Mouse (Mus musculus) layer of hippocampus, postnatal 25 days (tissue): ENCODE measurements around the gene Brd2. TPM values are rescaled to one million over a fixed set of nuclear protein-coding genes. Genes with fewer than 3 reads are reported as not detected.
"Not testable (repeated sequence)": the region's sequence is repeated elsewhere in the genome, so short reads cannot be mapped to it uniquely, and the experiment has no call there.

Source experiments
- DNase-seq, 2 experiments: peaks; one replicate each; pipeline ENCODE4 v3.0.0; 2022; ENCODE audit warnings: mixed read lengths in 2 of 2, low spot score in 1 of 2; ENCODE audit errors: extremely low spot score in 1 of 2
- total RNA-seq, 2 experiments: library from RNA; stranded (reverse); gene quantifications; 2 replicates each; pipeline ENCODE4 v1.2.3; 2021

Gene Brd2
- 100 to 1,000 TPM; 196 to 216 TPM for total RNA-seq

DNA sequence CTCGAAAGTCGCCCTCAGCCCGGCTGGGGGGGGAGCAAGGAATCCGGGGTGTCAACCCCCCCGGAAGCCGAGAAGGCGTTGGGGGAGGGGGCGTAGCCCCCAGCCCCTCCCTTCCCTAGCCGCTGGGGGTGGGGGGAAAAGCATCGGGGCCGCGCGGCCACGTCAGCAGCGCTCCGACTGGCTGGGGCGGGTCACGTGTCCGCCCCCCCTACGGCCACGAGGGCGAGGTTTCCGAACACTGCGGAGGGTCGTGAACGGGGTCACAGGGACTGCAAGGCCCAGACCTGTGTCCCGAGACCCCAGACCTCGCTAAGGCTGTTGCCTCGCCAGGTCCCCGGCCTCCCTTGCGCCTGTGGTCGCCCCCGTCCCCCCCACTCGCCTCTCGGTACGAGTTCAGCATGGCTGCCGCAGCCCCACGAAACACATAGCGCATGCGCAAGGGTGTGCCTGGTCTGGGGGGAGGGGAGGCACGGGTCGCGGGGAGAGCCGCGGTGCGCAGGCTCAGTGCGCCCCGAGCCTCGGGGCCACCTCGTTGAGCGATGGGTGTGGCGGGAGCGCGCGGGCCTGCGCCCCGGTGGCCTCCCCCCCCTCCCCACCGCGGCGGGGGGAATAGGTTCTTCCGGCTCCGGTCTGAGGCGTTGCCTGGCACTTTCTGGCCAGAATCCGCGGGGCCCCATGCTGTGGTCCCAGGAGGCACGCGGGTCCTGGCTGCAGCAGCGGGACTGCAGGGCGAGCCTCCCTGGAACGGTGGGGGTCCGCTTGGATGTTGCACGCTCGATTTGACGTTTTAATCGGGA lies at the start of gene Brd2:
Gene Brd2, minus strand, starts transcription at position 447 of the 797 bp plus-strand sequence.
- DNase-seq: peak; percentile 94 to 98

DNA sequence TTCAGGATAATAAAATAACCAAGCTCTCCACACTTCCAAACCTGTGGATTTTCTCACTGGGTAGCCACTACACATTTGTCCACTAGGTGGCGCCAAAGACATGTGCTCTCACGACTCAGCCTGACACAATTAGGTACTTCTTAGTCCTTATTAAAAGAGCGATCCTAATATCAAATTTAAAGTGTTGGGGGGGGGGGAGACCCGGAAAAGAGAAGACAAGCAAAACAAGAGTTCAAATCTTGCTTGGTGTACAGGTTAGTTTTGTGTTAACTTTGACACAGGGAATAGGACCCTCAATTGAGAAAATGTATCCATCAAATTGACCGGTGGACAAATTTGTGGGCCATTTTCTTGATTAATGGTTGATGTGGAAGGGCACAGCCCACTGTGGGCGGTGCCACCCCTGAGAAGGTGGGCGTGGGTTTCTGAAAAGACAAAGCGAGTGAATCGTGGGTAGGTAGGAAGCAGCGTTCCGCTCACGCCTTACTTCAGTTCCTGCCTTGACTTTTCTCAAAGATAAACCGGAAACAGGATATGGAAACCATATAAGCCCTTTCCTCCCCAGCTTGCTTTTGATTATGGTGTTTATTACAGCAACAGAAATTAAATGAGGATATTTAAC lies 48.6 kb upstream of the Brd2 start:
- peak; percentile 69 to 96 for DNase-seq

DNA sequence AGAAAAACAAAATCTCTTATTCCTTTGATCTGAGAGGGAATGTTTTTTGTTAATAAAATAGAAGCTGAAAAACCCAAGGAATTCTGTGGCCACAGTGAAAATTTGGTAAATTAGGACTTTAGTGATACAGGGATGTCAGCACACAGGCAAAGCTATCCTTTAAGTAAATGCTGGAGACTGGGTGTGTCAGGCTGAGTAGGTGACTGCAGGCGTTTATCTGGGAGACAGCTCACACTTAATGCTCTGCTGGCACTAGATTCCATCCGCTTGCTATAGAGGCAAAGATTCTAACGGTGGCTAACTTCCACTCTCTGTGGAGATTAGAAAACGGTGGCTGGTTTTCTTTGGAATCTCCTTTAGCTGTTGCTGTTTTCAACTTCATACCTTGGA lies 48.0 kb upstream of the Brd2 start:
- DNase-seq: no peak

DNA sequence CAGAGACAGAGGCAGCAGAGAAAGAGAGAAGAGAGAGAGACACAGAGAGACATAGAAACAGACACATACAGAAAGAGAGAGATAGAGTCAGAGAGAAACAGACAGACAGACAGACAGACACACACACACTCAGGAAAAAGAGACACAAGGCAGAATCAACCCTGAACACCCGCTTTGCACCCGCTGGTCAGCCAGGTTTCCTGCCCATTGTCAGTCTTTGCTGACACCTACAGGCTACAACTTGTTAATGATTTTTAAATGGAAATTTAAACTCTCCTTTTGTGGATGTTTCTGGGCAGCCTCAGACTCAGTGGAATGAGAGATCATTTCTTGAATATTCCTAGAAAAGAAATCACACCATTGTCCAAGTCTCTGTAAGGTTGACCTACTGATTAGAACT lies 46.8 kb upstream of the Brd2 start:
- DNase-seq: no peak

DNA sequence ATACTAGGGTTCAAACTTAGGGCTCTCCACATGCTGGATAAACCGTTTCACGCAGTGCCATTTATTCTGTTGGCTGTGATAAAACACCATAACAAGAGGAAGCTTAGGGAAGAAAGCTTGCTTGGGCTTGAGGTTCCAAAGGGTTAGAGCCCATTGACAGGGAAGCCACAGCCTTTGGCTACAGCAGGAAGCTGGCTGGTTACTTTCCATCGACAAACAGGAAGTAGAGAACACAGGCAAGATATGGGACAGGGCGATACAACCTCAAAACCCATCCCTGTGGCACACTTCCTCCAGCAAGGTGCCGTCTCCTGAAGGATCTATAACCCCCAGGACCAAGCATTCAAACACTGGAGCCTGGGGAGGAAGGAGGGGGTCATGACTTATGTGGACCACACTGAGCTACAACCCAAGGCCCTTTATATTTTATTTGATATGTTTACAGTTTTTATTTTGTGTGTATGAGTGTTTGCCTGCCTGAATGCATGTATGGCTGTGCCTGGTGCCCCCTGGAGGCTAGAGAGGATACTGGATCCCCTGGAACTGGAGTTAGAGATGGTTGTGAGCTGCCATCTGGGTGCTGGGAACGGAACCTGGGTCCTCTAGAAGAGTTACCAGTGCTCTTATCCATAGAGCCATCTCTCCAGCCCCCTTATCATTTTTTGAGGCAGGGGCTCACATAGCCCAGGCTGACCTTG lies 42.7 kb upstream of the Brd2 start:
- DNase-seq: no peak

DNA sequence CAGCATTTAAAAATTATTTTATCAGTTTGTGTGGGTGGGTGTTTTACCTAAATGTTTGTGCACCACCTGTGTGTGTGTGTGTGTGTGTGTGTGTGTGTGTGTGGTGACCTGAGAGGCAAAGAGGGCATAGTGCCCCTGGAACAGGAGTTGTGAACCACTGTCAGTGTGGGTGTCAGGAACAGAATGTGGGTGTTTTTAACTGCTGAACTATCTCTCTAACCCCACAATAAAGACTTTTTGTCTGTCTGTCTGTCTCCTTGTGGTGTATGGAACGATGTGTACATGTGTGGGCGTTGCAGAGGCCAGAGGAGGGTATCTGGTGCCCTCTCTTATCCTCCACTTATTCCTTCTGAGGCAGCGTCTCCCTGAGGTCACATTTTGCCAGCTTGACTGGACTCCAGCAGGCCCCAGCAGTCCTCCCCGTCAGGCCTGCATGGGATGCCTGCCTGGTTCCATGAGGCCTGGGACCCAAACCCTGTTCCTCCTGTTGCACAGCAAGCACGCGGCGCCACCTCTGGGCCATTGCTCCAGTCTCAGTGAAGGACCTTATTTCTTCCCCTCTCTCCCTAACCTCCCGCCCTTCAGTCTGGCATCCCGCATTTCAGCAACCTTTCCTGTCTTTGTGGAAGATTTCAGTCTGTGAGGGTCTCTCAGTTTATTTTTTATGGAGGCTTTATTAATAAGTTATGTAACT lies 41.9 kb upstream of the Brd2 start:
- peak in 1 of 2 experiments; percentile 29 for DNase-seq

DNA sequence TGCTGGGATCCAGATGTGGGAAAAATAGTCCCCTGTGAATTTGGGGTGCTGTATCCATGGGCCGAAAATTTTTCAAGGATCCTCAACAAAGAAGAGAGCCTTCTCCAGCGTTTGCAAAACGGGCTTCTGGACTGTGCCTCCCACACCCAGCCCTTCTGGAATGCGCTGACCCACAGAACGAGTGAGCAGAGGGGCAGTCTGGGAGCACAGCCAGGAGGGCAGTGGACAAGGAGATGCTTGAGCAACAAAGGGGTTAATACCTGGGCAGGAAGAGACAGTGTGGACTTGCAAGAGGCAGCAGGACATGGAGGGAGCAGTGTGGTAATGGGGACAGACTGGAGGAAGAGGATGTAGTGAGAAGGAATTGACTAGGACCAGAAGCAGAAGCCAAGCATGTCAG lies 33.1 kb upstream of the Brd2 start:
- no peak for DNase-seq

DNA sequence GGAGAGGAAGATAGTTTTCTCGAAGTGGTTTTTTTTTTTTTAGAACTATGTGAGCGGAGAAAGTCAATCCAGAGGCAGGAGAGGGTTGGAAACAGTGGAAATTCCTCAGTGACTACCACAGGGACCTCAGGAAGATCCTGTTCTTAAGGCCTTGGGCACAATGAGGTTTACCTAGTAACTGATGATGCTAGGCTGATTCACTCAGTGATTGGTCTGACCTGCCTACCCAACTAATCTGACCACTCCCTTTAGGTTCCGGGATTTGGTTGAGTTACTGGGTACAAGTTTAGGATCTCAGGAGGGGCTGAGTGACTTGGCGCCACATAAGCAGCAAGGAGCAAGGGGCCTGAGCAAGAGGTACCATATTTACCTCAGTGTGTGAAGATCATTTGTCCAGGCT lies 30.5 kb upstream of the Brd2 start, which contains the start of gene H2-DMb1:
Gene H2-DMb1, plus strand, starts transcription at position 150 of the 400 bp plus-strand sequence.
- DNase-seq: no peak

DNA sequence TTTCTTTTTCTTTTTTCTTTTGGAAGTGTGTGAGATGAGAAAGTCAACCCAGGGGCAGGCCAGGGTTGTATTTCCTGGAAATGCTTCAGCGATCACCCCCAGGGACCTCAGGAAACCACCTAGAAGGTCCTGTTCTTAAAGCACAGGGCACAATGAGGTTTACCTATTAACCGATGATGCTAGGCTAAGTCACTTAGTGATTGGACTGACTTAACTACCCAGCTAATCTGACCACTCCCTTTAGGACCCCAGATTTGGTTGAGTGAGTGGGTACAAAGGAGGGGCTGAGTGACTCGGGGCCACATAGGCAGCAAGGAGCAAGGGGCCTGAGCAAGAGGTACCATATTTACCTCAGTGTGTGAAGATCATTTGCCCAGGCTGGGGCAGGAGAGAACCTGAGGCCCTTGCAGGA lies 22.5 kb upstream of the Brd2 start:
- no peak for DNase-seq

DNA sequence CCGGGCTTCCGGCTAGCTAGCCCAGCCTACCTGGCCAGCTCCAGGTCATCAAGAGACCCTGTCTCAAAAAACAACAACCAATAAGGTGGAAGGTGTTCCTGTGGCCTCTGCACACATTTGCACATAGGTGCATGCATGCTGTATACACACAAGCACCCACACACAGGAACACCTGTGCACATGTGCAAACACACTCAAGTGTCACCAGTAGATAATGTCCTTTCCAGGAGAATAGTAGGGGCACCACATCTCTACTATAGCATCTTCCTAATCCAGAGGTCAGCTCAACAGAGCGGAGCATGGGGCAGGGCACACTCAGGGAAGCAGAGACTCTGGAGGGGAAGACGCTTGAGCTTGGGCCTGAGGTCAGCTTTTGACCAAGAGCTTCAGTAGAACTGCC lies 21.8 kb upstream of the Brd2 start:
- not testable (repeated sequence) for DNase-seq

DNA sequence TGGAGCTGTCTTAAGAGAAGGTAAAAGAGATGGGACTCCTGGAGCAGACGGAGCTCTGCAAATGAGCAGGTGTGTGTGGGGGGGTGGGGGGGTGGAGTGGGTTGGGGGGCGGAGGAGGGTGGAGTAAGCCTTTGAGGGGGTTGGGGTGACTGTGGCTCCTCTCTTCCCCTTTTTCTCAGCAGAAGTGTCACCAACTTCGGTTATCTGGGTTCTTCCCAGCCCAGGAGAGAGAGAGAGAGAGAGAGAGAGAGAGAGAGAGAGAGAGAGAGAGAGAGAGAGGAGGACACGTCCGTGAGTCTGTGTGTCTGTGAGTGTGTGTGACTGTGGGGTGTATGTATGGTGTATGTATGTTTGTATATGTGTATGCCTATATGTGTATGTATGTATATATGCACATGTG lies 21.0 kb upstream of the Brd2 start:
- DNase-seq: no peak

DNA sequence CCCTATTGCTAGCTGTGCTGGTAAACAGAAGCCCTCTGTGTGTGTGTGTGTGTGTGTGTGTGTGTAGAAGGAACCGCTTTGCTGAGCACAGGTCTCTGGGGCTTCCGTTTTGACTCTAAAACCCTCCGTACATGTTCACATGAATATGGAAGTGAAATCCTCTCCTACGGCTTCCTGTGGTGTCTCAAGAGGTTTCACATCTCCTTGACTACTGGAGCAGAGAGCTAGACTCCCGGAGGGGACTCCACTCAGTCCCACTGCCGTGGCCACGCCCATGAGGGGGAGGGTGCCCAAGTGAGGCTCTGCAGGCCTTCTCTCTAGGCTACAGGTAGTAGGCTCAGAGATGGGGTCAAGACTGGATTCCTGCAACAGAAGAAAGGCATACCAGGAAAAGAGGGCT lies 20.6 kb upstream of the Brd2 start, which contains the start of gene H2-DMb2:
Gene H2-DMb2, plus strand, starts transcription at position 275 of the 400 bp plus-strand sequence.
- no peak for DNase-seq

DNA sequence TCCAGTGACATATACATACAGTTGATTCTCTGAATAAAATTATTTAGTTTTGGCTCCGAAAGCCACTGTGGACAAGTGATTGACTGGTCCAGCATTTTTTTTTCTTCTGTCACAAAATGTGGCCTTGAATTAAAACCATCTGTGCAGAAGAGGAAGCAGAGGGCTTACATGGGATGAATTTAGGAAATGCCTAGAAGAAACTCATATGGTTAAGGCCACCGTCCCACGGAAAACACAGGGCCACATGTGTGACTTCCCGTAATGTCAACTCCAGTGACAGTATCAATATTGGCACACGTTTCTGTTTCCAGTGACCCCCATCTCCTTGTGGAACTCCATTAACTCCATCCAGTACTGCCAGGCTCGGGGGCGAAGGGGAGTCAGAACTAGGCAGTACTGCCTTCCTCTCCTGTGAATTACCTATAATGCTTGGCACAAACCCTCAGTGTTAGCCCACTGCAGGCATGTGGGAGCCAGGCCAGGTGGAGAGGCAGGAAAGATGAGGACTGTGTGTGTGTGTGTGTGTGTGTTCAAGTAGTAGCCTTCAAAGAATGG lies 20.1 kb upstream of the Brd2 start:
- no peak for DNase-seq

DNA sequence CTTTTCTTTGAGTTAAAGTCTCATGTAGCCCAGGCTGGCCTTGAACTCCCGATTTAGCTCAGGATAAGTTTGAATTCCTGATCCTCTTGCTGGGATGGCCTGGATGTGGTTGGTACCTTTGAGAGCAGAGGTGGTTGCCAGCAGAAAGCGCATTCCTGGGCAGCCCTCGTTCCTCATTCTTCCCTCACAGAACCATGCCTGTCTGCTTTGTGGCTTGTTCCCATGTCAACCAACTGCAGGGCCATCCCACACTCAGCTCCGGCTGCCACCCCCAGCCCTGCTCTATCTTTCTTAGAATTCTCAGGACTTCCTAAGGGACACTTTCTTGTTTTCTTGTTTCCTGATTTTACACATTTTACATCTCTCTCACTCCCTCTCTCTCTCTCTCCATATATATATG lies 19.0 kb upstream of the Brd2 start:
- no peak for DNase-seq

DNA sequence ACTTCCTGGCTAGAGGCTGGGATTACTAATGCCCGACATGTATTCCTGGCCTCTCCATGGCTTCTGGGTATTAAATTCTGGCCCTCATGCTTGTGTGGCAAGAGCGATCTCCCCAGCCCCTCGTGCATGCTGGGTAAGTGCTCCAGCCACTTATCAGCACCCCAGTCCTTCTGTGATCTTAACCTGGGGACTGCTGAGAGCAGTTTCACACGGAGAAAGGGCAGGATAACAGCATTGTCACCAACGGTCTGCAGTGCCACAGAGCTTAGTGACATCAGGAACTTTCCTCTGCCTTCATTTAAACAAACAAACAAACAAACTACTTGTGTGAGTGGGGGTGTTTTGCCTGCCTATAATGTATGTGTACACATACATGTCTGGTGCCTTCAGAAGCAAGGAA lies 17.8 kb upstream of the Brd2 start:
- no peak for DNase-seq

DNA sequence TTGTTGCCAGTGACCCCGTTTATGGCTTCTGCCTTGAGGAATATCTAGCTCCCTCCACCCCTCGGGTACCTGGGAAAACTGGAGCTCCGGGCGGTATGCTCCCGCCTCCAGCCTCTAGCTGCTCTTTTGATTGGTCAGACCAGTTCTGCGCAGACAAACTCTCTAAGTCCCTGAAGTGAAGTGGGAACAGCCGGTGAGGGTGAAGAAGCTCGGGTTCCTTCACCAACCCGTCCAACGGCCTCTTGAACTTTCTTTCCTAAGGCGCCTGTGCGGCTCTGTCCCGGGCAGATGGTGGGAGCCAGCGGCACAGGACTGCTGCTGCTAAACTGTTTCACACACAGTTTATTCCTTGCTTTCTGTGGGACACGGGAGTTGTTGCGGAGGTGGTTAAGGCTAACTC lies 17.0 kb upstream of the Brd2 start:
- DNase-seq: no peak

DNA sequence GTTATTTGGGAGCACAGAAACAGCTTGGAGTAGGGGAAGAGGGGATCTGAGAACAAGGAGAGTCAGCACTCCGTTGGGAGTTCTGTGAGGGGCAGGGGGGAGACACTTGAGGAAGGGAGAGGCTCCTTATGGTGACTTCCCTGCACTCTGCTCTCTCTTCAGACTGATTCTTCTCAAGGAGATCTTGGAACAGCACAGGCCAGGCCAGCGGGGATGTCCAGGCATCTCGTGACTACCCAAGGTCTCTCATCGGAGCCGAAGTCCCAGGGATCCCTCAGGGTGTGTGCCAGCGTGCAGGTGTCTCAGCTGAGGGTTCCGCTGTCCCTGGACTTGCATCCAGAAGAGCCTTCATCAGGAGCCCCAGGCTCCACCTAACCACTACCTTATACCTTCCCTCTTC lies 16.2 kb upstream of the Brd2 start:
- no peak for DNase-seq

DNA sequence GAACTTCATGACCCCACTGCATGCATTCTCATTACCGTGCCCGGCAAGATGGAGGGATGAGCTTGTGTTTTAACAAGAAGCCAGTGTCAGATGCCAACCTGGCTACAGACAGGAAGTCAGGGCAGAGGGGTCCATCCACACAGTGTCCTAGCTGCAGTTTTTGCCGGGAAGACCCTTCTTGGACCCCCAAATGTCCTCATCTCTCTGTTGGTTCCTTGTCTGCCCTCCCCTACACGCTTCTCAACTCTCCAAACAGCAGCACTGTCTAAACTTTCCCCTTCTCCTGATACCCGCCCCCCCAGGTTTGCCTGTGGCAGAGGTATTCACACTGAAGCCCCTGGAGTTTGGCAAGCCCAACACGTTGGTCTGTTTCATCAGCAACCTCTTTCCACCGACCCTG lies 15.2 kb upstream of the Brd2 start:
- DNase-seq: no peak

DNA sequence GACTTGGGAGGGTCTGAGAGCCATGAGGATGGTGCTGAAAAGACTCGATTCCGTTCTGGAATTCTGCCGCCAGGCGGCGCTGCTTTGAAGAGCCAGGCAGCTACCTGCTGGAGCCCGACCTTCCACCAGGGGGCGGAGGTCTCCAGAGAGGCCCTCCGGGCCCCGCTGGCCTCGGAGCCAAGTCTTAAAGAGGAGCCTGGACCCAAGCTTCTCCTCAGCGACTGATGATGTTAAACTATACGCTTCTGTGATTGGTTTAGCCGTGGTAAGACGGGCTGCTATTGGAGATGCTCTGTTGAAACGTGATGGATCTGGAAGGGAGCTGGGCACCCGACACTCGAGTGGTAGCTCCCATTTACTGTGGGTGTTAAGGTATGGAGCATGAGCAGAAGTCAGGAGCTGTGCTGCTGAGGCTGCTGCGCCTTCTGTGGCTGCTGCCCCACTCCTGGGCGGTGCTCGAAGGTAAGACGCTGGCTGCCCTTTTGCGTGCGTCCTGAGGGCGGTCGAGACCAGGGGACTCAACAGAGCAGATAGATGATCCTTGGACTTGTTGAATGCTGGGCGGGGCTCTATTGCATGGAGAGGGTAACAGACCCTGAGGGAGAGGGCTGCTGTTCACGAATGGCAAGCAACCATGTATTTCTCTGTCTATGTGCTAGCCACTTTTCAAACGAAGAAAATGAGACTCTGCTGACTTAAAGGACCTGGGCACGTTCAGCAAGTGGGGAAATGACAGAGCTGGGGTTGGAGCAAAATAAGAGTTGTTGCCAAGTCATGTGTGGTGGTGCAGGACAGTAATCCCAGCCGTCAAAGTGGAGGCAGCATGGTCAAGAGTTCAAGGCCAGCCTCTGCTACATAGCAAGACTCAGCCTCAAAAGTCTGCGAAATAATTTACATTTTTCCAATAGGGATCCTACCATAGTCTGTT lies 13.1 kb upstream of the Brd2 start:
- DNase-seq: peak; percentile 98 to 99
